Mouse (Mus musculus) layer of hippocampus, postnatal 25 days (tissue): ENCODE results near the gene Brd2. TPM values are rescaled to one million over a fixed set of nuclear protein-coding genes. Genes with fewer than 3 reads are reported as not detected.

Experiments
- DNase-seq, 2 experiments: peaks; one replicate each; pipeline ENCODE4 v3.0.0; 2022; ENCODE audit warnings: mixed read lengths in 2 of 2, low spot score in 1 of 2; ENCODE audit errors: extremely low spot score in 1 of 2
- total RNA-seq, 2 experiments: library from RNA; stranded (reverse); gene quantifications; 2 replicates each; pipeline ENCODE4 v1.2.3; 2021

Gene Brd2
- total RNA-seq, 2 experiments from 2014 or later = 196 to 216 TPM

DNA sequence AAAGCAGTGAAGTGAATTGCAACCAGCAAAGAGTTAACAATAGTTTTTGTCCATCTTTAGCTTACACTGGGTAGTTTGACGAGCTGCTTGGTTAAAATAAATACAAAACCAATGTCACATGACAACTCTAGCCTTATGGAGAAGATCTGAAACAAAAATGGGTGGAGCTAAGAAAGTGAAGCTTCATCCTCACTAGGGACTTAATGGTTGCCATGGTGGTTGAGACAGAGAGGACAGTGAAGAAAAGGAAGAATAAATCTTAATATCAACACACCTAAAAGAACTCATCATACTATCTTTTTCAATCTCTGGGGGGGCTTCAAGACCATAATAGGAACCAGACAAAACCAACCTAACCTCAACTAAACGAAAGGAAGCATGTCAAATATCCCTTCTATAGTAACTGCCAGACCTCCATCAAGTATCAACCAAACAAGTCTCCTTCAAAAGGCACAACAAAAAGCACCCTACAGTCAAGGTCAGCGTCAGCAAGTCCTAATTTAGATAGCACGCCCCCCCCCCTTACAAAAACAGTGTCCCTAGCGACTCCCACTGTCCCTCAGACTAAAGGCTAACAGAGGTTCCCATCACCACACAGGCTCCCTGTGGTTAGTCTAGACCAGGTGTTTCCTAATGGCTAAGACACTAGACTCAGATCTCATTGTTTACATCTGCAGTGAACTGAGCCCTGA is 4.9 kb downstream of the Brd2 start:
- no peak for DNase-seq

DNA sequence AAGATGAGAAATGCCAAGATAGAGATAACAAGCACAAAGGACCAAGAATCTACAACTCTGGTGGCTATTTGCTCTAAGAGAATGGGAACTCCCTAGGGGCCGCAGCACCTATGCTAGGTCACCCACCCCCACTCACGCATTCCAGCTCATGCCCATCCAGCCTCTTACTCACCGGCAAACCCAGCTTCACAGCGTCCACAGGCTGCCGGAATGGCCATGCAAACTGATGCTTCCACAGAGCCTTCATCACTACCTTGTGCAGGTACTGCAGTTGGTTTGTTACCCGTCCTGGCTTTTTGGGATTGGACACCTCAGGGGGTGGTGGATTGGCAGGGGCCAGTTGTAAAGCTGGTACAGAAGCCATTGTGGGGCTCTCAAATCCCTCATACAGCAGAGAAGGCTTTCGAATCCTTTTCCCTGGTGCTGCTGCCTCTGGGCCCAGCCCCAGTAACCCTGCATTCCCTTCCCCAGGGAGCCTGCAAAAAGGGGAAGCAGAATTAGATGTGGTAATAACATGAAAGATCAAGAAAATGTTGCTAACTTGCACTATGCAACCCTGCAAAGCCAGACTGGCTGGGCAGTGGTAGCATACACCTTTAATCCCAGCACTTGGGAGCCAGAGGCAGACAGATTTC is 5.6 kb downstream of the Brd2 start:
- DNase-seq = no peak

DNA sequence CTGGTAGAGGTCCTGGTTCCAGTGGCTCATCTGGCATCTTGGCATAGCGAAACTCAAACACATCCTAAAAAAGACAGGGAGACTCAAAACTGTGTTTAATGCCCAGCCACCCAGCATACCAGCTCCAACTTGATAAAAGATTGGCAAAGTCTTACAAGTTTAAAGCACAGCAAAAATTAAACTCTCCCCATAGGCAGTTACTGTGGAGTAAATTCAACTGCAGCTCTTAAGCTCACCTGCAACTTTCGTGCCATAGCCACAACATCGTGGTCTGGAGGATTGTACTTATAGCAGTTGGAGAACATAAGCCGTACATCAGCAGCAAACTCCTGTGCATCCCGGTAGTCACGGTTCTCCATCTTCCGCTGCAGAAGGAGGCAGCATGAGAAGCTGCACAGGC is 8.3 kb downstream of the Brd2 start:
- no peak for DNase-seq

DNA sequence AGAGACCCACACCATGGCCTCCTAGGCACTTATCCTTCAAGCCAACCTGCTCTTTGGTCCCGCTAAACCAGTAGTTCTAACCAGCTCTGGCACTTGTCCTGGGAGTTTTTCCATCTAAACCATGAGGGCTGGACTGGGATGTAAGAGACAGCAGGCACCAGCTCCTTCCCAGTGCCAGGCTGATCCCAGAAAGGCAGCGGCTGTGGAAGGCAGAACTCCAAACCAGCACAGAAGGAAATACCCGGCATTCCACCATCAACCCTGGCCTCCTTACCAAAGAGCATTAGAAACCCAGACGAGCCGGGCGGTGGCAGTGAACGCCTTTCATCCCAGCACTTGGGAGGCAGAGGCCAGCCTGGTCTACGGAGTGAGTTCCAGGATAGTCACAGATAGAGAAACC is 12.1 kb downstream of the Brd2 start:
- no peak for DNase-seq

DNA sequence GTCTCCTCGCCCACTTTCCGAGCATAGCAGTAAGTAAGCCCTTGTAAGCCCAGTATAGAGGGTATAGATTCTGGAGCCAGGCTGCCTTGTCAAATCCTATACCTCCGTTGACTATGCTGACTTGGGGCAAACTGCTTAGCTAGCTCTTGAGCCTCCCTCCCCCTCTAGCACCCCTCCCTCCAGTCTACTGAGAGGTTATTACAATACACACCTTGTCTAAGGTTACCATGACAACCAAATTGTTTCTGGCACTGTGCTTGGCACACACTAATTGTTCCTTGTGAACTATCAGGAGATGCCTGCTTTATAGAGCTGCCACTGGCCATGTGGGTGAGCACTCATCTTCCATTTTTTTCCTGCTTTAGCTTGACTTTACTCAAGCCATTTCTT is 12.6 kb downstream of the Brd2 start:
- DNase-seq = no peak

DNA sequence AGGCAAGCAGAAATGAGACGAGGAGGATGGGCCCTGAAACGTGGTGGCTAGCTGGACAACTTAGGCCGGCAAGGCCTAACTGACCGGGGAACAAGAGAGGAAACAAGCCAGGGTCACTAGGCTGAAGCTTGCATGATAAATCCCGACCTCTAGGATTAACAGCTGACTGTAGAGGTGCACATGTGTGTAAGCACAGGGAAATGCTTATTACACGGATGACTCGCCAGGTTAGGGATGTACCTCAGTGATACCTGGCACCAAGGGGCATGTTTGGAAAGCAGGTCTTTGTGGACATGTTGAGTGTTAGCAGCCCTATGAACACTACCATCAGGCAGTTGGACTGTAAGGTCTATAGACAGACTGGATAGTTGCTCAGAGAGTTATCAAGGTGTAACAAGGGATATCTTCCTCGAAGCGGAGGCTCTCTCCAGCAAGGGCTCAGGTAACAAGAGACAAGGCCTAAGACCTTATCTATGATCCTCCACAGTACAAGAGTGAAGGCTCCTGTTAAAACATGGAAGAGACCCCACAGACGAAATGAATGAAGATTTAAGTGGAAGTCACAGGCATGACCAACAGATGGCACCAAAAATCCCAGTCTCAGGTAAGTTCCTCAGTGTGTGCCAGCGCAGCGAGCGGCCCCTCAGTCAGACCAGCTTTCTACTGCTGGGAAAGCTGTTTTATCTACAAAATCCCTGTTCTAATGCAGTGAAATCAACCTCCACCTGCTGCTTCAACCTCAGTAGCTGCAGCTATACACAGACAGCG is 13.2 kb downstream of the Brd2 start:
- DNase-seq = no peak

DNA sequence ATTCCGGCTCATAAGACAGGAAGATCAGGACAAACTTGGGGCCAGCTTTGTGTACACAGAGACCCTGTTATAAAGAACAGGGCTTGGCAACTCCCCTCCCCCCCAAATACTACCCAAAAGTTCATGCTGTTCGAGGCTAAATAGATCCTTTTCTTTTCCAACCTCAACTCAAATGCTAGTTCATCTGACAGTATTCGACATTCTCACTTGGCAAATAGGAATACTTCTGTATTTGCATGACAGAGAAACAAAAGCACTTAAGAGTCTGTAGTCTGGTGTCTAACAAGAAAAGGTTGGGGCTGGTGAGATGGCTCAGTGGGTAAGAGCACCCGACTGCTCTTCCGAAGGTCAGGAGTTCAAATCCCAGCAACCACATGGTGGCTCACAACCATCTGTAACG is 14.0 kb downstream of the Brd2 start:
- no peak for DNase-seq

DNA sequence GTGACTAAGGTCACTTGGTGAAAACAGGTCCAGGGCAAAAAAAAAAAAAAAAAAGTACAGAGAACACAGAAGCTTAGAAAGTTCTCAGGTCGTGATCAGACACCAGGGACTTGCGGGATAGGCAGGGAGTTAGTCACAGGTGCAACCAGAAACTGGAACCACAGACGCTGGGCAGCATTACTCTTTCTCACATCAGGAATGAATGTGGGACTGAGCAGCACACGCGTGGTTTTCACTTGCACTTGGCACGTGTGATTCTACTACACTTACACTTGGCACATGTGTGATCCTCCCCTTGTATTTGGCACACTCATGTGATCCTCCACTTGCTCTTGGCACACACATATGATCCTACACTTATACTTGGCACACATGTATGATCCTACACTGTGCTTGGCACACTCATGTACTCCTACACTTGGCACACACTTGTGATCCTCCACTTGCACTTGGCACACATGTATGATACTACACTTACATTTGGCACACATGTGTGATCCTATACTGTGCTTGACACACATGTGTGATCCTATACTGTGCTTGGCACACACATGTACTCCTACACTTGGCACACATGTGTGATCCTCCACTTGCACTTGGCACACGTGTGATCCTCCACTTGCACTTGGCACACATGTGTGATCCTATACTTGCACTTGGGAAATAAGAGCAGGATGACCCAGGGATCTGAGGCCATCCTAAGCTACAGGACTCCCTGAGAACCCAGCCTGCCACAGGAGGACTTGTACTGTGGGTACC is 15.1 kb downstream of the Brd2 start:
- DNase-seq = no peak

DNA sequence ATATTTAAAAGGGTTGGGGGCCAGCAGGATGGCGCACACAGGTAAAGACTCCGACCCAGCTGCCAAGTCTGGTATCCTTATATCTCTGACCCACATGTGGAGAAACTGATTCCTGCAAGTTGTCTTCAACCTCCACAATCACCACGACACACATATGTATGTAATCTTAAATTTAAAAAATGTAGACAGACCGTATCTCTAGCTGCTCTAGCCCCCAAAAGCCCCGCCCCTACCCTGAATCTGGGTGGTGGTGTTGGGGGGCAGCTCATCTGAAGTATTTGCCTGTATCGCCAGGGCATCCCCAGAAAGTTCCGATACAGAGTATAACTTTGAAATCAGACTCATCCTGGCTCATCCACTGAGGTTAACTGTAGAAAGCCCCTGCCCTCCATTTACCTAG is 15.9 kb downstream of the Brd2 start:
- DNase-seq = no peak

DNA sequence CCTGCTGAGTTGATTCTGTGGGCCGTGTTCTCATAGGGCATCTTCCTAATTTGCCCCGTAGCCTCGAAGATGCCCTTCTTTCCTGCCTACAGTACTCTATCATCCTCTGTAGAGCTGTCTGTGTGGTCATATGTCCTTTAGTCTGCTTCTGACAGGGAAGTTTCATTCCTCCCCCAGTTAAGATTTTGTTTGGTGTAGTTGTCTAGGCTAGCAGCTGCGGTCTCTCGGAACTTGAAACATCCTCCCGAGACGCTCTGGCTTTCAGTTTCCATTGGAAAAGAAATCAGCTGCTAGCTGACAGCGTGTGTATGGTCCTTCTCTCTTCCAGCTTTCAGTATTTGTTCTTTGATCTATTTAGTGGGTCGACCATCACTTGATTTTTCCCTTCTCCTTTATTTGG is 17.6 kb downstream of the Brd2 start:
- no peak for DNase-seq

DNA sequence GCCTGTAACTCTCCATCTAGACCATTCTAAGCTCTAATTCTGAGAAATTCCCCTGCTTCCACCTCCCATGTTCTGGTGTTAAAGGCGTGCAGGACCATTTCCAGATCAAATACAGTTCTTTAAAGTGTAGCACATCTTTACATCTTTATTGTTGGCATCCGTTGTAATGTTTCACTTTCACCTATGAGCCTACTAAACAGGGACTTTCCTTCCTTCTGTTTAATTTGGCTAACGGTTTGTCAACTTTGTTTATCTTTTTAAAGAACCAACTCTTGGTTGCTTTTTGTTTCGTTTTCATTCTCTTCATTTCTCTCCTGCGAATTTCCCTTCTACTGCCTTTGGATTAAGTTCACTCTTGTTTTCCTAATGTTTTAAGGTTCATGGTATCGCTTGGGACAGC is 19.6 kb downstream of the Brd2 start:
- no peak for DNase-seq

DNA sequence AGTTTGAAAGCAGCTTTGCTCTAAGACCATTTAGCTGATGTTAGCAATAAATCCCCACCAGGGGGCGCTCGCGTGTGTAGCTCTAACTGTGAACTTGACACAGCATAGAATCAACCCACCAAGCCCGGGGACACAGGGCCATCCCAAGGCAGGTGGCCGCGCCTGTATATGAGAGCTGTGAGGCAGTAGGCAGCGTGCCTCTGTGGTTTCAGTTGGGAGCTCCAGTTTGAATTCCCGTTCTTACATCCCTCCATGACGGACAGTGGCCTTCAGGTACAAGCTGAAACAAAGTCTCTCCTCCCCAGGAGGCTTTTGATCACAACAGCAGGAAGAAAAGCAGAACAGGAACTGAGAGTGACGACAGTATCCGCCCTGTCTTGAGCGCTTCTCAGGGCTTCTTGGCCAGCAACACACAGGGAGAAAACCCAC is 20.8 kb downstream of the Brd2 start:
- peak; percentile 87 to 99 for DNase-seq

DNA sequence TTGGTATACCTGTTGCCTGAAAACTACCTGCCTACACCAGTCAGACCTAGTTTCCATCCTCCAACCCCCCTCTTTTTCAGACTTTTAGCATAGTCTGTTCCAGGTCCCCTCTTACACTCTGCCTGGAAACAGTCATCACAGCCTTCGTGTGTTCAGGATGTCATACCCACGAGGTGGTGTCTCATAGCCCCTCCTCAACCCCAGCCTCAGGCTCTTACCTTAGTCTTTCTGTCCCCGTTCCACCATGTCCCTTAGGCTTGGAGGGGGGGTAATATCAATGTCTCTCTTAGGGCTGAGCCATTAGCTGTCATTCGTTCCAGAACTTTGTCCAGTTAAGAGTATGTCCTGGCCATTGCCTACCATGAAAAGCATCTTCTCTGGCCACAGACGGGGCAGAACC is 21.2 kb downstream of the Brd2 start:
- DNase-seq = no peak

DNA sequence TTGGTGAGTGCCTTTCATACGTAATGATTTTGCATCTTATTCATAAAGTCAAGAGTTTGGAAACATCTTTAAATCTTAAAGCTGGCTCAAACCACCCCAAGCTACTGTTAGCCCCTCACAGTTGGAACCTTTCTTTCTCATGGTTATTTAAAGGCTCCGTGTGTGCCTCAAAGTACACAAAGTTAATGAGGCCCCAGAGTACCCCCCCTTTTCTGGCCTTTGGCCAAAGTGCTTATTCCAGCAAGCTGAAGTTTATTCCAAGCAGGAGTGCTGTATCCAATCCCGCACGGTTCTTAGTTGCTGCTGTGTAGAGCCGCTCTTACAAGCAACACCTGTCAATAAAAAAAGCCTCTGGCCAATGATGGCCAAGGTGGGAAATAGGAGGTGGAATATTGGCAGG is 22.9 kb downstream of the Brd2 start:
- DNase-seq = no peak

DNA sequence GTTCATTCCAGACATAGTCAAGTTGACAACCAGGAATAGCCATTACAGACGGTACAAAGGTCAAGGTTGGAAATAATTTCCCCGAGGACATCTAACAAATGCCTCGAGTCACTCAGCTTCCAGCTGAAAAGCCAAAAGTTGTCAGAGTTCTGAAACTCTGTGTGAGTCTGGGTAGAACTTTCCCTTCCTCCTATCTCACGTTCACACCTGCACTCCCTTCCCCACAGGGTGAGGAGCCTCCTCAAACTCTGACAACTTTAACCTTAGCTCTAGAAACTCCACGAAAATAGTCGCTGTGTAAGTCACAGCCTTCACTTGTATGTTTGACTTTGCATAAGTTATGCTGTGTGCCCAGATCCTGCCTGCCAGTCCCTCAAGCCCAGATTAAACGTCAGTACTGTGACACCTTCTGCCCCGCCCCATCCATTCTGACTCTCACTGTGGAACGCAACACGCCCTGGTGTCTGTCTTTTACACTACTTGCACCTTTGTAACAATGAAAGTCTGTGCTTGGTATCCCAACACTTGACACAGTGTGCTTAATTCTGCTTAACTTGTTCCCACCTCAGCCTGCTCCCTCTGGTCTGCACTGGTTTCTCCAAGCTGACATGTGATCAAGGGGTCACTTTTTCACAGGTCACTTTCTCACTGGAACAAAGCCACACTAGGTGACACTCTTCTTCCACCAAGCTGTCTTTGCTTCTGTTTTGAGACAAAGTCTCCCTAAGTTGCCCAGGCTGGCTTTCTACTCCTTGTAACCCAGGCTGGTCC is 23.5 kb downstream of the Brd2 start:
- DNase-seq = no peak

DNA sequence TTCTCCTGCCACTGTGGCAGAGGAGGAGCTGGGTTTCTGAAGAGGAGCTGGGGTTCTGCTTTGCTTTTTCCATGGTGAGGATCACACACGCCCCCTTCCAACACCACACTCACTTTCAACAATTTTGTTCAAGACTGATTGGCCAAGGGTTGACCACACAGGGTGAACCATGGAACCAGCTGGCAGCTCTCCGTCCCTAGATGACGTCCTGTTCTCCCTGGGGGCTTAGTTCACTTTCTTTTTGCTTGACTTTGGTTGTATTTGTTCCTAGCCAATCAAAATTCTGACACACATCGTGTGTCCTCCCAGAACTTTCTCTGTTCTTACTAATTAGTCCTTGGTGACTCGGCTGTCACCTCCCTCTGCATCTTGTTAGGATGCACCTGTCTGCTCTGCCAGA is 25.2 kb downstream of the Brd2 start:
- DNase-seq = no peak

DNA sequence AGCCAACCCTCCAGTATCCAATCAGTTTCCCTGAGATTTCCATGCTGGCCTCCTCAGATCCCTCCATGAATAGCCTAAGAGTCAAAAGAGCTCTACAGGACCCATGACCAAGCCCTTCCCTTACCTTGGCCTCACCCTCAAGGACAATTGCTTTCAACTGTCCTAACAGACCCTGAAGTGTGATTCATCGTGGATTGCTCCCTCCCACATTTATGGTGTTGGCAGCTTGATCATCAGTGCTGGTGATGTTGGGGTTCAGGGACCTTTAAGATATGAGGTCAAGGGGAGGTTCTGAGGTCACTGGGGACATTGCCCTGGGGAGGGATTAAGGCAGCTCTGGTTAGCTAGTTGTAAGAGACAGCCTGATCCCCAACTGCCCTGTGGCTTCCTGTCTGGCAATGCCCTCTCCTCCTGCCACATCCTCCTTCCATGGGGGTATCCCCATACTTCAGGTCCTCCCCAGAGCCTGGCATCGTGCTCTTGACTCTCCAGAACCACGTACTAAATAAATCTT is 25.9 kb downstream of the Brd2 start:
- no peak for DNase-seq

DNA sequence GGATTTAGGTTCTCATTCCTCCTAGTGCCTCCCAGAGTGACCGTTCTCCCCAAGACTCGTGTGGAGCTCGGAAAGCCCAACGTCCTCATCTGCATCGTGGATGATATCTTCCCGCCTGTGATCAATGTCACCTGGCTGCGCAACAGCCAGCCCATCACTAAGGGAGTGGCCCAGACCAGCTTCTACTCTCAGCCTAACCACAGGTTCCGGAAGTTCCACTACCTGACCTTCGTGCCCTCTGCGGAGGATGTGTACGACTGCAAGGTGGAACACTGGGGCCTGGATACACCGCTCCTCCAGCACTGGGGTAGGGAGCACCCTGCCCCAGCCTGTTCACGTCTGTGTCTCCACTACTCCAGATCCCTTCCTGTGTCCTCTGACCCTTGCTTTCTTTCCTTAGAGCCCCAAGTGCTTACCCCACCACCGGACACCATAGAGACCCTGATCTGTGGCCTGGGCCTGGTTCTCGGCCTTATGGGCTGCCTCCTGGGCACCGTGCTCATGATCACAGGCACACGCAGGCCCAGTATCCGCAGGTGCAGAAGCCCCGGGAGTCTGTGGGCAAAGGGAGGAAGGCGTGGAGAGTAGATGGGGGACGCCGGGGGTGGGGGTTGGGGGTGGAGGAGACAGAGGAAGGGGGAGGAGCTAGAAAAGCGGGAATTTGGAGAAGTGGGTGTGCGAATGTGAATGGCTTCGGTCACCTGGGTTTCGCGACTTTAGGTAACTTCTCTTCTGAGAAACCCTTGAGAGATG is 28.0 kb downstream of the Brd2 start:
- DNase-seq = no peak

DNA sequence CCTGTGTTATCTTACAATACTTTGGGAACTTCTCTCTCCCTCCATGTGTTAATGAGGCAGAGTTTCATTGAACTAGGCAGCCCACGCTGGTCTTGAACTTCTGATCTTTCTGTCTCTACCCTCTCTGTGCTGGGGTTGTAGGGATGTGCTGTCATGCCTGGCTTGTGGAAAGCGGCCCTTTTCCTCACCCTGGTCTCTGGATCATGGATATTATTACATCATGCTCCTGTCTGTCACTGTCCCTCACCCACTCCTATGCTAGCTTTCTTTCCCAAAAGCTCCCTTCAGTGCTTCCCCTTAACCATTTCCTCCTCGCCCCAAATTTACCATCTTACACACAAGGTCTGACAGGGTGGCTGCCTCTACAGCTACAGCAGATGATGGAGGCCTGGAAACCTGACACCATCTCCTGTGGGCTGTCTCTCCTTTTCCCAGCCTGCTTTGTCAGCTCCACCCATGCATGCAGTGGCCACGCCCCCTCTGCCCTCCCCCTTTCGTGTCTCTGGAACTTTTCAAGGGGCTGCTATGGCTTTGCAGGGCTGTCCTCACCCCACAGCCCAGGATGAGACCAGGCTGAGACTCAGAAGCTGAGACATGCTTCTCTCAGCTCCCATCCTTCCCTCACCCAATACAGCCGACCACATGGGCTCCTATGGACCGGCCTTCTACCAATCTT is 29.1 kb downstream of the Brd2 start:
- DNase-seq = no peak
